ENCODE assay signal across 17 mouse cellular contexts in the genomic region with DNA sequence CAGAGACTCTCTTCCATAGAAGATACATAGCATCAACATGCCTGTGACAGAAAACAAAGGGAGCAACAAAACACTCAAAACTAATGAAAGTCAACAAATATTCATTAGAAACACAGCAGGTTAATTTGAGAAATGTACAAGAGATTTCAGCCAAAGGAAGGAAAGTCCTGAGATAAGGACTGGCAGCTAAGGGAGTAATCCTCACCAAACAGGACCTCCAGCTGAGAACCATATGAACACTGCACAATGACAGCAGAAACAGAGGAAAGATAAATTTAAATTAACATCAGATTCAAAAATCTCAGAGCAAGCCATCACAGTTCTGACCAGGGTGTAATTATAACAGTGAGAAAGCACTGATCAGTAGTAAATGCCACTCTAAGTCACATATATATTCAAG.
DNase-seq lines count a peak whose midpoint lies in the region; ATAC-seq and TF ChIP-seq lines count a peak whose summit lies in the region.
"Had no signal": no experiment of that assay in that cellular context is flagged by ENCODE, and none has a peak within 500 bp of the region (broad histone marks: within the 10 kb centered on the region; RNA-seq: fewer than 3 reads in every experiment).

No protein-coding gene starts in this region.

- no peak overlapping the region for H3K27ac ChIP-seq in midbrain, postnatal 0 days (ENCODE audit: low read depth, low read length)
- no peak overlapping the region for H3K27ac ChIP-seq in midbrain, embryonic 10.5 days (replicated peaks)
- H3K27ac ChIP-seq: embryonic facial prominence, embryonic 13.5 days; forebrain, embryonic 12.5 days; gastrocnemius, adult 2 months; hindbrain, embryonic 15.5 days had no signal

- no peaks in the 10 kb centered on the region for H3K9me3 ChIP-seq in midbrain, postnatal 0 days (ENCODE audit: low read length)
- no peaks in the 10 kb centered on the region for H3K9me3 ChIP-seq in midbrain, embryonic 10.5 days (replicated peaks)
- H3K9me3 ChIP-seq: embryonic facial prominence, embryonic 13.5 days; forebrain, embryonic 12.5 days; heart, embryonic 12.5 days; hindbrain, embryonic 15.5 days had no signal

- no peak for ATAC-seq in midbrain, postnatal 0 days (ENCODE audit: low FRiP score)
- ATAC-seq: forebrain, embryonic 16.5 days; inflammation-experienced regulatory T-cells, adult 6 months had no signal

- no peak for TF ChIP-seq CTCF in midbrain, postnatal 0 days (IDR thresholded peaks at IDR 0.05)

- H3K9ac ChIP-seq in midbrain, postnatal 0 days (replicated peaks; ENCODE audit: low read length, poor library complexity, severe bottlenecking), result no peak overlapping the region
- H3K9ac ChIP-seq: embryonic facial prominence, embryonic 13.5 days; forebrain, embryonic 12.5 days; heart, embryonic 12.5 days; hindbrain, embryonic 15.5 days had no signal

- H3K27me3 ChIP-seq in midbrain, postnatal 0 days (ENCODE audit: insufficient read depth, low read length), result no peaks in the 10 kb centered on the region
- no peaks in the 10 kb centered on the region for H3K27me3 ChIP-seq in midbrain, embryonic 10.5 days (ENCODE audit: low read depth, poor library complexity, severe bottlenecking)
- H3K27me3 ChIP-seq: embryonic facial prominence, embryonic 13.5 days; forebrain, embryonic 12.5 days; heart, embryonic 12.5 days; hindbrain, embryonic 15.5 days had no signal

- peak; percentile 12 for DNase-seq in midbrain, postnatal 0 days (ENCODE audit: low spot score)
- no peak for DNase-seq in midbrain, embryonic 10.5 days (ENCODE audit: low spot score)
- DNase-seq in cerebellum, adult 8-10 months, result peak; percentile 66
- peak; percentile 7 to 58 for DNase-seq in cerebellum, postnatal 14 days
- DNase-seq in left cerebral cortex, postnatal 4 days, result no peak
- no peak for DNase-seq in frontal cortex, postnatal 25 days (ENCODE audit: low spot score in 2 of 2)
- DNase-seq in spleen, adult 12 weeks (ENCODE audit: low spot score), result no peak
- DNase-seq: adrenal gland, postnatal 10 days; gastrocnemius, adult 2 months; gastrocnemius, postnatal 25 days; kidney, adult 11 months had no signal

- no peaks in the 10 kb centered on the region for H3K4me1 ChIP-seq in midbrain, postnatal 0 days (ENCODE audit: insufficient read depth, low read length)
- no peaks in the 10 kb centered on the region for H3K4me1 ChIP-seq in midbrain, embryonic 10.5 days
- H3K4me1 ChIP-seq: embryonic facial prominence, embryonic 13.5 days; forebrain, embryonic 12.5 days; heart, embryonic 12.5 days; hindbrain, embryonic 15.5 days had no signal

- H3K4me2 ChIP-seq in midbrain, postnatal 0 days (ENCODE audit: low read depth, low read length, poor library complexity, severe bottlenecking), result no peak overlapping the region
- H3K4me2 ChIP-seq: embryonic facial prominence, embryonic 13.5 days; forebrain, embryonic 12.5 days; heart, embryonic 12.5 days; hindbrain, embryonic 15.5 days had no signal

- H3K36me3 ChIP-seq in midbrain, postnatal 0 days (ENCODE audit: insufficient read depth, low read length), result no peaks in the 10 kb centered on the region
- no peaks in the 10 kb centered on the region for H3K36me3 ChIP-seq in midbrain, embryonic 10.5 days
- H3K36me3 ChIP-seq: embryonic facial prominence, embryonic 13.5 days; forebrain, embryonic 12.5 days; heart, embryonic 12.5 days; hindbrain, embryonic 15.5 days had no signal

- no peak overlapping the region for H3K4me3 ChIP-seq in midbrain, postnatal 0 days (ENCODE audit: low read depth, low read length)
- no peak overlapping the region for H3K4me3 ChIP-seq in midbrain, embryonic 10.5 days
- H3K4me3 ChIP-seq: embryonic facial prominence, embryonic 13.5 days; forebrain, embryonic 12.5 days; gastrocnemius, adult 2 months; heart, embryonic 12.5 days; hindbrain, embryonic 15.5 days had no signal

- intact Hi-C loops in left cerebral cortex, postnatal 4 days (cut with DNase I), result no loop called here

Comparison
In these comparisons a context has a peak if more than half of its experiments do, and no peak if none do; other contexts are left out.
1. DNase-seq: peak in midbrain, postnatal 0 days (single experiment), cerebellum, adult 8-10 months (single experiment) and cerebellum, postnatal 14 days (2 of 2); none in midbrain, embryonic 10.5 days (single experiment), left cerebral cortex, postnatal 4 days (single experiment), frontal cortex, postnatal 25 days (0 of 2) and spleen, adult 12 weeks (single experiment).